Mouse (Mus musculus): ENCODE measurements around the gene Slc22a15.

The Slc22a15 gene

GRCm38 (mm10) chr3:101812341-101812962 lies 111.8 kb downstream of the Slc22a15 start:
- no peak for DNase-seq (ENCODE audit: low spot score)

DNA sequence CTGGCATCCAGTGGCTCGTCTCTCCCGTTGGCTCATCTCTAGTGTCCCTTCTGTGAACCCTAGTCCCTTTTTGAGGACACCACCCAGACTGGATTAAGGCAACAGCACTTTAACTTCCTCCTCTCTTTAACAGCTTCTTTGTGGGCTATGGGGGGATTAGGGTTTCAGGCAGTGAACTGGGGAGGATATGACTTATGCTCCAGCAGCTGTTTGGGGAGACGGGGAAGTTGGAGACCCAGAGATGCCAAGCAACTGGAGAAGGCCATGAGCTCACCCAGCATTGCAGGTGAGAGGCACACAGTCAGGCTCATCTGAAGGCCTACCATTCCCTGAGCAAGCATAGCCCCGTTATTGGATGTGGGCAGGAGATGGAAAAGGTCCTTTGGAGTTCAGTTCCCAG lies 112.3 kb downstream of the Slc22a15 start:
- DNase-seq (ENCODE audit: low spot score): no peak

GRCm38 (mm10) chr3:101807646-101808045 lies 116.6 kb downstream of the Slc22a15 start:
- no peak for DNase-seq (ENCODE audit: low spot score)

- no peak for DNase-seq (ENCODE audit: low spot score)
These were observed 117.3 kb downstream of the Slc22a15 start for GRCm38 (mm10) chr3:101806941-101807340.

- peak; percentile 26 for DNase-seq (ENCODE audit: low spot score)
These were observed 118.1 kb downstream of the Slc22a15 start for GRCm38 (mm10) chr3:101806149-101806548.

Data from spleen, adult 12 weeks (tissue).